Mouse (Mus musculus): ENCODE results near the gene Batf2.

GRCm38 (mm10) chr19:6118677-6119185, 22.1 kb upstream of the Batf2 start:
- TF ChIP-seq POLR2A (IDR thresholded peaks at IDR 0.05; ENCODE audit: low read depth, low read length) = no peak
- no peak for TF ChIP-seq CTCF (IDR thresholded peaks at IDR 0.05; ENCODE audit: extremely low read depth, insufficient read length, insufficient replicate concordance, low read depth, low read length)

Measured in small intestine, adult 2 months (tissue).